Mouse (Mus musculus): ENCODE results near the gene Yod1.

Gene Yod1

GRCm38 (mm10) chr1:130737411-130737881, 20.3 kb downstream of the Yod1 start:
- peaks cover 27% of the 10 kb centered on the region for H3K27me3 ChIP-seq (ENCODE audit: insufficient read depth, low read length)
- H3K4me3 ChIP-seq (replicated peaks; ENCODE audit: low read length), result peak overlapping the region; percentile 51; the same call in 1 of the 2 replicates
- peaks cover 33% of the 10 kb centered on the region for H3K4me1 ChIP-seq (replicated peaks; ENCODE audit: low read depth, low read length)
- TF ChIP-seq POU5F1 (IDR thresholded peaks at IDR 0.05; ENCODE audit: borderline replicate concordance, low read length) (no peak), NANOG (IDR thresholded peaks at IDR 0.05; ENCODE audit: borderline replicate concordance, low read length) (no peak), CTCF (conservative IDR thresholded peaks at IDR 0.05; ENCODE audit: low read length) (no peak)
- no peaks in the 10 kb centered on the region for H3K9me3 ChIP-seq (ENCODE audit: low read length)
- H3K36me3 ChIP-seq (ENCODE audit: insufficient read depth, low read length), result no peaks in the 10 kb centered on the region

GRCm38 (mm10) chr1:130737916-130738315, 20.8 kb downstream of the Yod1 start:
- no peaks in the 10 kb centered on the region for H3K36me3 ChIP-seq (ENCODE audit: insufficient read depth, low read length)
- H3K27me3 ChIP-seq (ENCODE audit: insufficient read depth, low read length), result peaks cover 31% of the 10 kb centered on the region
- no peaks in the 10 kb centered on the region for H3K9me3 ChIP-seq (ENCODE audit: low read length)
- TF ChIP-seq NANOG (IDR thresholded peaks at IDR 0.05; ENCODE audit: borderline replicate concordance, low read length) (no peak), POU5F1 (IDR thresholded peaks at IDR 0.05; ENCODE audit: borderline replicate concordance, low read length) (no peak), CTCF (conservative IDR thresholded peaks at IDR 0.05; ENCODE audit: low read length) (no peak)
- peak overlapping the region; percentile 51; the same call in 1 of the 2 replicates for H3K4me3 ChIP-seq (replicated peaks; ENCODE audit: low read length)
- H3K4me1 ChIP-seq (replicated peaks; ENCODE audit: low read depth, low read length), result peaks cover 33% of the 10 kb centered on the region

DNA sequence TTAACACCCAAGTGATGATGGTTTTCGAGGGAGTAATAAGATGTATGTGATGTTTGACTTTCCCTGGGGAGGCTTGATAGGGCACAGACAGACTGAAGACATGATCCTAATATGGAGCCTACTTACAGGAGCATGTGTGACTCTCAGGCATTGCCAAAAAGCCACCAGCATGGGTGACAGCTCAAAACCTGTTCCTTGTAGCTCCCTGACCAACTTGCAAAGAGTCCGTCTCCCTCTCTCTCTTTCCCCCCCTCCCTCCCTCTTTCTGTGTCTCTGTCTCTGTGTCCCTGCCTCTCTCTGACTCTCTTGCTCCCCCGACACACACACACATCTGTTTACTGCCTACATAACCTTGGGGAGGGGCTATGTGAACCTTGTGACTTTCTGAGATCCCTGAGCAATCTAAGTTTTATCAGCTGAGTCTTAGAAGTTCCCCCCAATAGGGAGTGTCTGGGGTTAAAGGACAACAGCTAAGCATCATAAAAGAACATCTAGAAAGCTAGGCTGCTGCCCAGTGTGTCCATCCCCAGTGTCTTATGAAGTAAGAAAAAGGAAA, 21.5 kb downstream of the Yod1 start:
- H3K9me3 ChIP-seq (ENCODE audit: low read length), result no peaks in the 10 kb centered on the region
- H3K4me3 ChIP-seq (replicated peaks; ENCODE audit: low read length), result no peak overlapping the region
- H3K27me3 ChIP-seq (ENCODE audit: insufficient read depth, low read length), result peaks cover 39% of the 10 kb centered on the region
- peaks cover 33% of the 10 kb centered on the region for H3K4me1 ChIP-seq (replicated peaks; ENCODE audit: low read depth, low read length)
- H3K36me3 ChIP-seq (ENCODE audit: insufficient read depth, low read length), result no peaks in the 10 kb centered on the region
- no peak for TF ChIP-seq POU5F1 (IDR thresholded peaks at IDR 0.05; ENCODE audit: borderline replicate concordance, low read length)
- no peak for TF ChIP-seq CTCF (conservative IDR thresholded peaks at IDR 0.05; ENCODE audit: low read length)
- TF ChIP-seq NANOG (IDR thresholded peaks at IDR 0.05; ENCODE audit: borderline replicate concordance, low read length), result no peak

GRCm38 (mm10) chr1:130739636-130740035, 22.5 kb downstream of the Yod1 start:
- H3K27me3 ChIP-seq (ENCODE audit: insufficient read depth, low read length), result peaks cover 40% of the 10 kb centered on the region
- H3K4me1 ChIP-seq (replicated peaks; ENCODE audit: low read depth, low read length), result peaks cover 33% of the 10 kb centered on the region
- H3K4me3 ChIP-seq (replicated peaks; ENCODE audit: low read length), result no peak overlapping the region
- no peak for TF ChIP-seq CTCF (conservative IDR thresholded peaks at IDR 0.05; ENCODE audit: low read length)
- no peak for TF ChIP-seq NANOG (IDR thresholded peaks at IDR 0.05; ENCODE audit: borderline replicate concordance, low read length)
- TF ChIP-seq POU5F1 (IDR thresholded peaks at IDR 0.05; ENCODE audit: borderline replicate concordance, low read length), result no peak
- H3K36me3 ChIP-seq (ENCODE audit: insufficient read depth, low read length), result no peaks in the 10 kb centered on the region
- no peaks in the 10 kb centered on the region for H3K9me3 ChIP-seq (ENCODE audit: low read length)

GRCm38 (mm10) chr1:130740227-130740648, 23.1 kb downstream of the Yod1 start:
- H3K4me3 ChIP-seq (replicated peaks; ENCODE audit: low read length), result no peak overlapping the region
- no peaks in the 10 kb centered on the region for H3K9me3 ChIP-seq (ENCODE audit: low read length)
- H3K27me3 ChIP-seq (ENCODE audit: insufficient read depth, low read length), result peaks cover 40% of the 10 kb centered on the region
- H3K4me1 ChIP-seq (replicated peaks; ENCODE audit: low read depth, low read length), result peaks cover 31% of the 10 kb centered on the region
- H3K36me3 ChIP-seq (ENCODE audit: insufficient read depth, low read length), result no peaks in the 10 kb centered on the region
- TF ChIP-seq CTCF (conservative IDR thresholded peaks at IDR 0.05; ENCODE audit: low read length), result no peak
- no peak for TF ChIP-seq NANOG (IDR thresholded peaks at IDR 0.05; ENCODE audit: borderline replicate concordance, low read length)
- TF ChIP-seq POU5F1 (IDR thresholded peaks at IDR 0.05; ENCODE audit: borderline replicate concordance, low read length), result no peak

- H3K36me3 ChIP-seq (ENCODE audit: insufficient read depth, low read length), result no peaks in the 10 kb centered on the region
- peaks cover 29% of the 10 kb centered on the region for H3K4me1 ChIP-seq (replicated peaks; ENCODE audit: low read depth, low read length)
- H3K27me3 ChIP-seq (ENCODE audit: insufficient read depth, low read length), result peaks cover 40% of the 10 kb centered on the region
- H3K9me3 ChIP-seq (ENCODE audit: low read length), result no peaks in the 10 kb centered on the region
- TF ChIP-seq NANOG (IDR thresholded peaks at IDR 0.05; ENCODE audit: borderline replicate concordance, low read length) (no peak), CTCF (conservative IDR thresholded peaks at IDR 0.05; ENCODE audit: low read length) (no peak), POU5F1 (IDR thresholded peaks at IDR 0.05; ENCODE audit: borderline replicate concordance, low read length) (no peak)
- H3K4me3 ChIP-seq (replicated peaks; ENCODE audit: low read length), result no peak overlapping the region
These were observed 23.9 kb downstream of the Yod1 start for GRCm38 (mm10) chr1:130740781-130741720.

DNA sequence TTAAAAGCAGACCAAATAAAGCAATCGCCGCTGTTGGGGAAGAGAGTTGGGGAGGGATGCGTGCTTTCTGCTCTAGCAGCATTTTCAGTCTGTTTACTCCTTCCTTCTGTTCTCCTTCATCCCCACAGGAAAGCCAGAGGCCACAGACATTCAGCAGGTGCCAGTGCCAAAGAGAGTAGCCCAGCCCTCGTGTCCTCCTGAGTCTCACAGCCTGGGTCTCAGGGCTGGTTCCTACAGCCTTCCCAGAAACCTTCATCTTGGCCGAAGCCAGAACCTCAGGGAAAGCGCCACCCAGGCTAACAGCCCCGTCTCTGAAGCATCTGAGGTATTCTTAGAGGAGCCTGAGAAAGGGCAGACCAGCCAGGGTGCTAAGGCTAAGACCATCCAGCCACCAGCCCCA, 25.1 kb downstream of the Yod1 start:
- TF ChIP-seq CTCF (conservative IDR thresholded peaks at IDR 0.05; ENCODE audit: low read length), result no peak
- TF ChIP-seq POU5F1 (IDR thresholded peaks at IDR 0.05; ENCODE audit: borderline replicate concordance, low read length), result no peak
- TF ChIP-seq NANOG (IDR thresholded peaks at IDR 0.05; ENCODE audit: borderline replicate concordance, low read length), result no peak
- H3K9me3 ChIP-seq (ENCODE audit: low read length), result no peaks in the 10 kb centered on the region
- peaks cover 38% of the 10 kb centered on the region for H3K27me3 ChIP-seq (ENCODE audit: insufficient read depth, low read length)
- H3K36me3 ChIP-seq (ENCODE audit: insufficient read depth, low read length), result no peaks in the 10 kb centered on the region
- no peak overlapping the region for H3K4me3 ChIP-seq (replicated peaks; ENCODE audit: low read length)
- H3K4me1 ChIP-seq (replicated peaks; ENCODE audit: low read depth, low read length), result peaks cover 26% of the 10 kb centered on the region

DNA sequence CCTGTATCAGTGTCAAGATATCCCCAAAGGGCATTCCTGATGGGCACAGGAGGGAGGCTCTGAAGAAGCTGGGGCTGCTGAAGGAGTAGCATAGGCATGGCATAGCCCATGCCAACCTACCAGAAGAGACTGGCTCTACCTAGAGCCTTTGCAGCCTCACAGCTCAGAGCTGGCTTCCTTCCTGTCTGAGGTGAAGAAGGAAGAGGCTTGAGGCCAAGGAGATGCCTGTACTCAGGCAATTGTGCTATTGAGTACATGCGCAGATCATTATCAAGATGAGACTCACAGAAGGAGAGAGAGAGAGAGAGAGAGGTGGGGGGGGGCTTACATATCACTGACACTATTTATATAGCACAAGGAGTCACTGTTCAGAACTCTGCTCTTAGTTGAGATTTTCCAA, 26.6 kb downstream of the Yod1 start:
- no peak overlapping the region for H3K4me3 ChIP-seq (replicated peaks; ENCODE audit: low read length)
- peaks cover 26% of the 10 kb centered on the region for H3K27me3 ChIP-seq (ENCODE audit: insufficient read depth, low read length)
- H3K4me1 ChIP-seq (replicated peaks; ENCODE audit: low read depth, low read length), result peaks cover 13% of the 10 kb centered on the region
- no peak for TF ChIP-seq NANOG (IDR thresholded peaks at IDR 0.05; ENCODE audit: borderline replicate concordance, low read length)
- TF ChIP-seq POU5F1 (IDR thresholded peaks at IDR 0.05; ENCODE audit: borderline replicate concordance, low read length), result no peak
- no peak for TF ChIP-seq CTCF (conservative IDR thresholded peaks at IDR 0.05; ENCODE audit: low read length)
- peaks cover 3% of the 10 kb centered on the region; the same call in 1 of the 2 replicates for H3K9me3 ChIP-seq (ENCODE audit: low read length)
- no peaks in the 10 kb centered on the region for H3K36me3 ChIP-seq (ENCODE audit: insufficient read depth, low read length)
